Mouse (Mus musculus) CH12.LX (cell line): ENCODE data around the gene Slc9a3r2. TPM values are rescaled to one million over a fixed set of nuclear protein-coding genes. Genes with fewer than 3 reads are reported as not detected.

ENCODE experiments used
- DNase-seq: peaks from one replicate; pipeline ENCODE4 v3.0.0-alpha.2; 2013; ENCODE audit errors: extremely low read depth
- H3K27ac ChIP-seq: 2 replicates; pipeline ENCODE4 v1.5.1; 2012; ENCODE audit warnings: low read depth, mild to moderate bottlenecking, control low read depth, moderate library complexity; ENCODE audit not compliant: insufficient read depth
- H3K27me3 ChIP-seq: replicated peaks from 2 replicates; pipeline ENCODE3; 2012; ENCODE audit warnings: inconsistent platforms
- H3K36me3 ChIP-seq, 2 experiments: replicated peaks in 1 of 2; 2 replicates each; pipeline versions ENCODE3 to v1.6.1; 2012; ENCODE audit warnings: inconsistent platforms in 1 of 2, low read length in 1 of 2, mild to moderate bottlenecking in 1 of 2, mixed read lengths in 1 of 2, moderate library complexity in 1 of 2; ENCODE audit not compliant: control insufficient read depth in 1 of 2, insufficient read depth in 1 of 2
- H3K4me1 ChIP-seq, 2 experiments: 2 replicates each; pipeline ENCODE4 v1.6.1; 2012; ENCODE audit warnings: inconsistent platforms in 1 of 2, moderate library complexity in 1 of 2; ENCODE audit not compliant: insufficient read depth in 2 of 2, control insufficient read depth in 1 of 2
- H3K4me2 ChIP-seq: 2 replicates; pipeline ENCODE4 v1.6.1; 2012; ENCODE audit warnings: low read depth, mild to moderate bottlenecking, control low read depth; ENCODE audit not compliant: poor library complexity, insufficient read depth, severe bottlenecking
- H3K4me3 ChIP-seq, 3 experiments: fragments of 150-350 bp in 1 of 3; sonication (generic) in 1 of 3; replicated peaks in 1 of 3; 2 replicates each; pipeline versions ENCODE3 to v1.5.1; 2011 to 2012; ENCODE audit warnings: low read depth in 2 of 3, low read length in 2 of 3, mild to moderate bottlenecking in 2 of 3, moderate library complexity in 2 of 3, control low read depth in 1 of 3, improper control_type of control experiment in 1 of 3, inconsistent platforms in 1 of 3, mixed read lengths in 1 of 3; ENCODE audit not compliant: poor library complexity in 1 of 3
- H3K79me2 ChIP-seq: replicated peaks from 2 replicates; pipeline ENCODE4 v1.6.1; 2012; ENCODE audit warnings: mild to moderate bottlenecking, moderate library complexity; ENCODE audit not compliant: control insufficient read depth, poor library complexity, insufficient read depth, severe bottlenecking; ENCODE audit errors: extremely low read depth
- H3K9ac ChIP-seq: 2 replicates; pipeline ENCODE4 v1.6.1; 2012; ENCODE audit warnings: low read depth, mild to moderate bottlenecking, control low read depth, moderate library complexity; ENCODE audit not compliant: insufficient read depth
- H3K9me3 ChIP-seq: replicated peaks from 2 replicates; pipeline ENCODE3; 2012; ENCODE audit warnings: low read length, inconsistent platforms, mixed read lengths
- CHD1 ChIP-seq: IDR thresholded peaks from 2 replicates; pipeline ENCODE4 v1.6.1; 2012; ENCODE audit warnings: low read depth, low read length, improper control_type of control experiment, inconsistent platforms
- CHD2 ChIP-seq: IDR thresholded peaks from 2 replicates; pipeline ENCODE4 v1.6.1; 2011; ENCODE audit warnings: low read length, improper control_type of control experiment
- E2F4 ChIP-seq: IDR thresholded peaks from 2 replicates; pipeline ENCODE4 v1.6.1; 2011; ENCODE audit warnings: low read depth, low read length, improper control_type of control experiment; ENCODE audit not compliant: insufficient replicate concordance
- KAT2A ChIP-seq: IDR thresholded peaks from 2 replicates; pipeline ENCODE4 v1.6.1; 2012; ENCODE audit warnings: low read length, improper control_type of control experiment, inconsistent platforms; ENCODE audit not compliant: insufficient replicate concordance
- MAFK ChIP-seq: IDR thresholded peaks from 2 replicates; pipeline ENCODE4 v1.6.1; 2011; ENCODE audit warnings: low read length, improper control_type of control experiment; ENCODE audit not compliant: insufficient replicate concordance
- MAX ChIP-seq: IDR thresholded peaks from 2 replicates; pipeline ENCODE4 v1.6.1; 2011; ENCODE audit warnings: low read length, improper control_type of control experiment
- MEF2A ChIP-seq: IDR thresholded peaks from 2 replicates; pipeline ENCODE4 v1.6.1; 2014; ENCODE audit warnings: low read depth, mild to moderate bottlenecking, inconsistent platforms, low read length, improper control_type of control experiment, borderline replicate concordance
- PAX5 ChIP-seq: IDR thresholded peaks from 2 replicates; pipeline ENCODE4 v1.6.1; 2012; ENCODE audit warnings: low read length, inconsistent platforms, mixed read lengths
- POLR2AphosphoS2 ChIP-seq: IDR thresholded peaks from 2 replicates; pipeline ENCODE4 v1.6.1; 2011; ENCODE audit warnings: low read depth, low read length, improper control_type of control experiment
- RCOR1 ChIP-seq: conservative IDR thresholded peaks from 2 replicates; pipeline ENCODE4 v1.6.1; 2012; ENCODE audit warnings: low read depth, mild to moderate bottlenecking, inconsistent platforms, low read length, improper control_type of control experiment
- TCF12 ChIP-seq: IDR thresholded peaks from 2 replicates; pipeline ENCODE4 v1.6.1; 2014; ENCODE audit warnings: low read depth, mild to moderate bottlenecking, inconsistent platforms, low read length, improper control_type of control experiment
- UBTF ChIP-seq: IDR thresholded peaks from 2 replicates; pipeline ENCODE4 v1.6.1; 2012; ENCODE audit warnings: low read depth, mild to moderate bottlenecking, inconsistent platforms, low read length, improper control_type of control experiment, moderate library complexity
- USF1 ChIP-seq: IDR thresholded peaks from 2 replicates; pipeline ENCODE4 v1.6.1; 2014; ENCODE audit warnings: low read depth, mild to moderate bottlenecking, inconsistent platforms, low read length, improper control_type of control experiment
- USF2 ChIP-seq: conservative IDR thresholded peaks from 2 replicates; pipeline ENCODE4 v1.6.1; 2011; ENCODE audit warnings: low read depth, low read length, improper control_type of control experiment
- ZC3H11A ChIP-seq: IDR thresholded peaks from 2 replicates; pipeline ENCODE4 v1.6.1; 2012; ENCODE audit warnings: low read depth, mild to moderate bottlenecking, inconsistent platforms, low read length, improper control_type of control experiment
- dilution Hi-C: fragments of 300-500 bp; cut with MboI; formaldehyde crosslinking; loops from 2 replicates; pipeline ENCODE4 v1.14.3; 2020; ENCODE audit warnings: low sequenced_read_pairs; ENCODE audit not compliant: extremely low pct_unique_long_range_greater_than_20kb, extremely low pct_ligation_motif_present
- in situ Hi-C: fragments of 300-500 bp; cut with MboI; formaldehyde crosslinking; loops from 3 replicates; pipeline ENCODE4 v1.14.3; 2019; ENCODE audit warnings: low sequenced_read_pairs, low pct_ligation_motif_present, low pct_unique_long_range_greater_than_20kb, mixed read lengths
- polyA plus RNA-seq: library from polyadenylated mRNA; unstranded; fragments of >175 nt; gene quantifications from 2 replicates; pipeline ENCODE4 v1.2.1, GENCODE M21; 2012; ENCODE audit warnings: low read depth; ENCODE audit not compliant: insufficient read length
- total RNA-seq, 2 experiments: library from RNA; depleted of rRNA; stranded (reverse); fragments of 300-350 nt in 1 of 2; fragments of >200 nt in 1 of 2; gene quantifications; 2 replicates each; pipeline ENCODE4 v1.2.3; 2012 to 2014

Slc9a3r2 gene
- total and polyA plus RNA-seq, 3 experiments = 2.1 to 5.5 (median 4.8) TPM

- Histone ChIP-seq H3K4me2 (no peak overlapping the region), H3K27ac (no peak overlapping the region), H3K9ac (no peak overlapping the region), H3K79me2 (no peaks in the 10 kb centered on the region), H3K27me3 (no peaks in the 10 kb centered on the region), H3K4me3 (no peak overlapping the region), H3K36me3 (peaks cover 85 to 95% of the 10 kb centered on the region in 2 experiments), H3K9me3 (no peaks in the 10 kb centered on the region), H3K4me1 (peaks cover 0 to 6% of the 10 kb centered on the region in 2 experiments; a peak in 1 of 4 replicates)
- dilution Hi-C loops (no loop called here), in situ Hi-C loops (no loop called here)
- no peak for DNase-seq
- TF ChIP-seq KAT2A = no peak
- no peak for TF ChIP-seq UBTF
- no peak for TF ChIP-seq MEF2A
- no peak for TF ChIP-seq E2F4
- TF ChIP-seq CHD2 = no peak
- no peak for TF ChIP-seq TCF12
- no peak for TF ChIP-seq POLR2AphosphoS2
- TF ChIP-seq PAX5 = no peak
- TF ChIP-seq USF2 = no peak
- no peak for TF ChIP-seq USF1
- TF ChIP-seq ZC3H11A = no peak
- TF ChIP-seq RCOR1 = no peak
These were observed 55.9 kb downstream of the Slc9a3r2 start for GRCm38 (mm10) chr17:24593992-24594890.

GRCm38 (mm10) chr17:24593248-24593647 lies 56.9 kb downstream of the Slc9a3r2 start:
- no peak for TF ChIP-seq UBTF
- TF ChIP-seq MAX = no peak
- TF ChIP-seq ZC3H11A = no peak
- no peak for TF ChIP-seq MAFK
- no peak for TF ChIP-seq USF1
- no peak for TF ChIP-seq CHD1
- dilution Hi-C loops = no loop called here
- Histone ChIP-seq H3K4me1 (peaks cover 0 to 6% of the 10 kb centered on the region in 2 experiments; a peak in 1 of 4 replicates), H3K36me3 (peaks cover 78 to 89% of the 10 kb centered on the region in 2 experiments), H3K9ac (no peak overlapping the region), H3K4me2 (no peak overlapping the region), H3K4me3 (no peak overlapping the region), H3K9me3 (no peaks in the 10 kb centered on the region), H3K27ac (no peak overlapping the region), H3K79me2 (no peaks in the 10 kb centered on the region), H3K27me3 (no peaks in the 10 kb centered on the region)
- in situ Hi-C loops = no loop called here
- no peak for DNase-seq
